Mouse (Mus musculus) MEL (cell line): Measurements from ENCODE around the gene Rtraf. TPM values are rescaled to one million over a fixed set of nuclear protein-coding genes. Genes with fewer than 3 reads are reported as not detected.

Source experiments
- DNase-seq: peaks from one replicate; pipeline ENCODE4 v3.0.0; 2011; ENCODE audit warnings: low read depth, low spot score
- H3K27ac ChIP-seq: 2 replicates; pipeline ENCODE4 v1.5.1; 2012; ENCODE audit warnings: low read depth, mild to moderate bottlenecking, control low read depth, low read length, moderate library complexity; ENCODE audit not compliant: control insufficient read depth
- H3K27me3 ChIP-seq, 2 experiments: fragments of 150-350 bp in 1 of 2; sonication (generic) in 1 of 2; 2 replicates each; pipeline ENCODE4 v1.6.1; 2012; ENCODE audit warnings: low read length in 2 of 2, mild to moderate bottlenecking in 2 of 2, improper control_type of control experiment in 1 of 2, moderate library complexity in 1 of 2; ENCODE audit not compliant: insufficient read depth in 2 of 2, control insufficient read depth in 1 of 2
- H3K36me3 ChIP-seq, 2 experiments: 2 replicates each; pipeline ENCODE4 v1.6.1; 2012 to 2014; ENCODE audit warnings: low read length in 2 of 2, improper control_type of control experiment in 1 of 2, inconsistent platforms in 1 of 2, mild to moderate bottlenecking in 1 of 2; ENCODE audit not compliant: insufficient read depth in 2 of 2, control insufficient read depth in 1 of 2
- H3K4me1 ChIP-seq, 2 experiments: fragments of 150-350 bp in 1 of 2; sonication (generic) in 1 of 2; 2 replicates each; pipeline ENCODE4 v1.6.1; 2012; ENCODE audit warnings: low read length in 2 of 2, improper control_type of control experiment in 1 of 2, mild to moderate bottlenecking in 1 of 2; ENCODE audit not compliant: insufficient read depth in 2 of 2, control insufficient read depth in 1 of 2
- H3K4me3 ChIP-seq, 2 experiments: fragments of 150-350 bp in 1 of 2; sonication (generic) in 1 of 2; 2 replicates each; pipeline ENCODE4 v1.5.1; 2012; ENCODE audit warnings: low read depth in 2 of 2, low read length in 2 of 2, mild to moderate bottlenecking in 2 of 2, moderate library complexity in 2 of 2, control low read depth in 1 of 2, improper control_type of control experiment in 1 of 2; ENCODE audit not compliant: control insufficient read depth in 1 of 2, insufficient read depth in 1 of 2
- H3K79me2 ChIP-seq: 2 replicates; pipeline ENCODE4 v1.6.1; 2012; ENCODE audit warnings: mild to moderate bottlenecking, low read length, moderate library complexity; ENCODE audit not compliant: control insufficient read depth, poor library complexity, insufficient read depth
- H3K9ac ChIP-seq: 2 replicates; pipeline ENCODE4 v1.6.1; 2012; ENCODE audit warnings: low read depth, mild to moderate bottlenecking, control low read depth, low read length, moderate library complexity; ENCODE audit not compliant: control insufficient read depth, poor library complexity, severe bottlenecking
- H3K9me3 ChIP-seq: fragments of 150-350 bp; sonication (generic); replicated peaks from 2 replicates; pipeline ENCODE4 v1.6.1; 2012; ENCODE audit warnings: mild to moderate bottlenecking, low read length, improper control_type of control experiment, moderate library complexity; ENCODE audit not compliant: insufficient read depth
- CHD2 ChIP-seq: IDR thresholded peaks from 2 replicates; pipeline ENCODE4 v1.6.1; 2011; ENCODE audit warnings: low read length, improper control_type of control experiment
- CTCF ChIP-seq, 3 experiments: IDR thresholded peaks in 2 of 3; conservative IDR thresholded peaks in 1 of 3; 2 replicates each; pipeline ENCODE4 v1.5.1; 2011 to 2012; ENCODE audit warnings: low read length in 3 of 3, low read depth in 2 of 3, mild to moderate bottlenecking in 2 of 3, improper control_type of control experiment in 1 of 3, inconsistent platforms in 1 of 3, mixed read lengths in 1 of 3, moderate library complexity in 1 of 3; ENCODE audit not compliant: control insufficient read depth in 1 of 3, insufficient read depth in 1 of 3, poor library complexity in 1 of 3, severe bottlenecking in 1 of 3
- ELF1 ChIP-seq: IDR thresholded peaks from 2 replicates; pipeline ENCODE4 v1.6.1; 2014; ENCODE audit warnings: low read depth, mild to moderate bottlenecking, inconsistent platforms, low read length, improper control_type of control experiment, moderate library complexity
- JUND ChIP-seq: IDR thresholded peaks from 2 replicates; pipeline ENCODE4 v1.6.1; 2011; ENCODE audit warnings: low read depth, mild to moderate bottlenecking, improper control_type of control experiment, low read length
- KAT2A ChIP-seq: conservative IDR thresholded peaks from 2 replicates; pipeline ENCODE4 v1.6.1; 2012; ENCODE audit warnings: low read depth, low read length, improper control_type of control experiment, inconsistent platforms
- MAFK ChIP-seq: IDR thresholded peaks from 2 replicates; pipeline ENCODE4 v1.6.1; 2011; ENCODE audit warnings: low read depth, mild to moderate bottlenecking, low read length, improper control_type of control experiment, borderline replicate concordance
- MEF2A ChIP-seq: IDR thresholded peaks from 2 replicates; pipeline ENCODE4 v1.6.1; 2014; ENCODE audit warnings: low read depth, mild to moderate bottlenecking, inconsistent platforms, low read length, improper control_type of control experiment; ENCODE audit not compliant: poor library complexity, insufficient replicate concordance, severe bottlenecking; ENCODE audit errors: extremely low read depth
- MXI1 ChIP-seq: IDR thresholded peaks from 2 replicates; pipeline ENCODE4 v1.6.1; 2011; ENCODE audit warnings: mild to moderate bottlenecking, low read depth, low read length, improper control_type of control experiment
- MYB ChIP-seq: IDR thresholded peaks from 2 replicates; pipeline ENCODE4 v1.6.1; 2011; ENCODE audit warnings: mild to moderate bottlenecking, low read depth, low read length, improper control_type of control experiment
- MYC ChIP-seq: IDR thresholded peaks from 2 replicates; pipeline ENCODE4 v1.6.1; 2011; ENCODE audit warnings: low read depth, mild to moderate bottlenecking, low read length, improper control_type of control experiment, moderate library complexity
- NELFE ChIP-seq: IDR thresholded peaks from 2 replicates; pipeline ENCODE4 v1.6.1; 2011; ENCODE audit warnings: low read depth, low read length, improper control_type of control experiment
- POLR2A ChIP-seq, 2 experiments: IDR thresholded peaks; 2 replicates each; pipeline ENCODE4 v1.6.1; 2011 to 2012; ENCODE audit warnings: low read length in 2 of 2, mild to moderate bottlenecking in 2 of 2, control low read depth in 1 of 2, improper control_type of control experiment in 1 of 2, low read depth in 1 of 2, moderate library complexity in 1 of 2; ENCODE audit not compliant: control insufficient read depth in 1 of 2, insufficient read depth in 1 of 2, poor library complexity in 1 of 2
- POLR2AphosphoS2 ChIP-seq: IDR thresholded peaks from 2 replicates; pipeline ENCODE4 v1.6.1; 2011; ENCODE audit warnings: low read length, improper control_type of control experiment
- RCOR1 ChIP-seq: IDR thresholded peaks from 2 replicates; pipeline ENCODE4 v1.6.1; 2012; ENCODE audit warnings: low read depth, mild to moderate bottlenecking, inconsistent platforms, low read length, improper control_type of control experiment
- SIN3A ChIP-seq: IDR thresholded peaks from 2 replicates; pipeline ENCODE4 v1.6.1; 2012; ENCODE audit warnings: low read length, improper control_type of control experiment, inconsistent platforms
- UBTF ChIP-seq: IDR thresholded peaks from 2 replicates; pipeline ENCODE4 v1.6.1; 2012; ENCODE audit warnings: low read depth, mild to moderate bottlenecking, inconsistent platforms, low read length, improper control_type of control experiment, moderate library complexity, borderline replicate concordance; ENCODE audit not compliant: insufficient read depth
- USF1 ChIP-seq: IDR thresholded peaks from 2 replicates; pipeline ENCODE4 v1.6.1; 2014; ENCODE audit warnings: low read depth, mild to moderate bottlenecking, inconsistent platforms, low read length, improper control_type of control experiment, moderate library complexity
- ZNF384 ChIP-seq: IDR thresholded peaks from 2 replicates; pipeline ENCODE4 v1.6.1; 2012; ENCODE audit warnings: low read depth, mild to moderate bottlenecking, inconsistent platforms, low read length, improper control_type of control experiment
- polyA plus RNA-seq, 2 experiments: library from polyadenylated mRNA; stranded (reverse) in 1 of 2; unstranded in 1 of 2; fragments of >175 nt in 1 of 2; fragments of >200 nt in 1 of 2; gene quantifications; 2 replicates each; pipeline versions ENCODE4 v1.2.1 to v1.2.4; 2012; ENCODE audit warnings: low replicate concordance in 2 of 2, low read depth in 1 of 2; ENCODE audit not compliant: insufficient read length in 2 of 2, insufficient read depth in 1 of 2, missing spikeins in 1 of 2
- total RNA-seq: library from RNA; depleted of rRNA; stranded (reverse); fragments of 300-350 nt; gene quantifications from 2 replicates; pipeline ENCODE4 v1.2.3, GENCODE M21; 2012

Rtraf gene
- total and polyA plus RNA-seq, 3 experiments = 90.4 to 117 TPM; not detected in 1

- DNase-seq = no peak
- TF ChIP-seq POLR2AphosphoS2 (no peak), RCOR1 (no peak), KAT2A (no peak), MEF2A (no peak), SIN3A (no peak), MAFK (no peak), MXI1 (no peak), CHD2 (no peak), USF1 (no peak)
- H3K4me1 ChIP-seq = peaks cover 0 to 3% of the 10 kb centered on the region in 2 experiments; a peak in 1 of 4 replicates
- peaks cover 0 to 2% of the 10 kb centered on the region in 2 experiments; a peak in 2 of 4 replicates for H3K27me3 ChIP-seq
- no peaks in the 10 kb centered on the region for H3K79me2 ChIP-seq
- H3K36me3 ChIP-seq = no peaks in the 10 kb centered on the region; a peak in 1 of 4 replicates
- no peaks in the 10 kb centered on the region for H3K9me3 ChIP-seq
- no peak overlapping the region for H3K27ac ChIP-seq
- no peak overlapping the region for H3K4me3 ChIP-seq
- no peak overlapping the region for H3K9ac ChIP-seq
Observed at GRCm38 (mm10) chr14:19836289-19836688, 12.7 kb upstream of the Rtraf start.

- Histone ChIP-seq H3K9ac (no peak overlapping the region), H3K4me1 (peaks cover 2 to 6% of the 10 kb centered on the region in 2 experiments; a peak in 3 of 4 replicates), H3K36me3 (peaks cover 7 to 8% of the 10 kb centered on the region in 2 experiments), H3K27me3 (peaks cover 5 to 8% of the 10 kb centered on the region in 2 experiments), H3K79me2 (peaks cover 12% of the 10 kb centered on the region), H3K27ac (no peak overlapping the region), H3K4me3 (no peak overlapping the region), H3K9me3 (no peaks in the 10 kb centered on the region)
- DNase-seq = no peak
- no peak for TF ChIP-seq POLR2AphosphoS2
- no peak for TF ChIP-seq ELF1
- TF ChIP-seq ZNF384 = no peak
- no peak for TF ChIP-seq MXI1
- TF ChIP-seq NELFE = no peak
- no peak for TF ChIP-seq MYB
- no peak for TF ChIP-seq CHD2
- TF ChIP-seq POLR2A (IDR thresholded peaks at IDR 0.05; ENCODE audit: control insufficient read depth in 1 of 2, insufficient read depth in 1 of 2, low read depth in 1 of 2, low read length in 2 of 2, poor library complexity in 1 of 2) = no peak
- no peak for TF ChIP-seq JUND
- TF ChIP-seq UBTF = no peak
- no peak for TF ChIP-seq MYC
- TF ChIP-seq CTCF (IDR thresholded peaks at IDR 0.05 in 2 of 3, conservative IDR thresholded peaks at IDR 0.05 in 1 of 3; ENCODE audit: control insufficient read depth in 1 of 3, insufficient read depth in 1 of 3, low read depth in 2 of 3, low read length in 3 of 3, poor library complexity in 1 of 3, severe bottlenecking in 1 of 3) = no peak
Observed at GRCm38 (mm10) chr14:19825481-19825880, 1.9 kb upstream of the Rtraf start.
